In the genomic region with DNA sequence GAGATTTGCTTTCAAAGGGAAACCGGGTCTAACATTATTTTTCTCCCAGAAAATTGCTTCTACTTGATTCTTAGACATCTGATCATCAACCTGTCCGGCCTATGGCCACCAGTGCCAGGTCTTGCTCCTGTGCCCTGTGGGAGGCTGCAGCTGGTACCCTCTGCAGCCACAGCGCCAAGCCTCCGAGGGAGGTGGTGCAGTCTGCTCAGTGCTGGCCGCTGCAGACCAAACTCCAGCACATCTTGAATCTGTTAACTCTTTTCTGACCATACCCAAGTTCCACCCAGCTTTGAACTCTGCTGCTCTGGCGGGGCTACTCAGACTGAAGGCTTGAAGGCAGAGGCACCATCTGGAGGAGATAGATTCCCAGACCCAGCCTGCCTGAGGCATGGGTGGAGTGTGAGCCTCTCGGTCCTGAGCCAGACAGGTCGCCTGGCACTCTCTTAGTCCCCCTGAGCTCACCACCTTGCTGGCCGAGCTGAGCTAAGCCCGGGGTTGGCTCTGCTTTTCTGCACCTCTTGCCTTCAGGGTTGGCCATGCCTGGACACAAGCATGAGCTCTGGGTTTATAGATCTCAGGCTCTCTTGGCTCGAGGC, we compare ENCODE assay signal across 7 mouse cellular contexts. TPM values are rescaled to one million over a fixed set of nuclear protein-coding genes. Genes with fewer than 3 reads are reported as not detected.
A peak's percentile ranks its signal among the peaks of the same experiment; 100 is the strongest.
DNase-seq lines count a peak whose midpoint lies in the region; ATAC-seq and TF ChIP-seq lines count a peak whose summit lies in the region.

A gene (plus strand): TSS at position 275 of the 596 bp plus-strand sequence.

- H3K9me3 ChIP-seq in lung, postnatal 0 days (ENCODE audit: low read length), result no peaks in the 10 kb centered on the region
- H3K9me3 ChIP-seq in embryonic facial prominence, embryonic 10.5 days, result no peaks in the 10 kb centered on the region
- no peaks in the 10 kb centered on the region for H3K9me3 ChIP-seq in hindbrain, postnatal 0 days (ENCODE audit: low read length)
- H3K9me3 ChIP-seq in liver, embryonic 14.5 days (ENCODE audit: control insufficient read depth, low read length), result no peaks in the 10 kb centered on the region

- no peak for TF ChIP-seq EP300 in lung, postnatal 0 days (IDR thresholded peaks at IDR 0.05)
- TF ChIP-seq EP300 in liver, embryonic 14.5 days (IDR thresholded peaks at IDR 0.05; ENCODE audit: low read depth), result no peak

- DNase-seq in lung, postnatal 0 days (ENCODE audit: low spot score), result no peak
- DNase-seq in lung, postnatal 36 days, result no peak
- peak; percentile 63 for DNase-seq in embryonic facial prominence, embryonic 10.5 days (ENCODE audit: low spot score)
- DNase-seq in hindbrain, postnatal 0 days (ENCODE audit: low spot score), result no peak
- no peak for DNase-seq in liver, embryonic 14.5 days (ENCODE audit: low read depth in 3 of 3, low spot score in 3 of 3)
- DNase-seq in spleen, adult 12 weeks (ENCODE audit: low spot score), result no peak
- no peak for DNase-seq in urinary bladder, postnatal 36 days (ENCODE audit: low spot score in 2 of 2)

- H3K36me3 ChIP-seq in lung, postnatal 0 days (ENCODE audit: insufficient read depth, low read length), result no peaks in the 10 kb centered on the region
- peaks cover 9% of the 10 kb centered on the region; the same call in 1 of the 2 replicates for H3K36me3 ChIP-seq in embryonic facial prominence, embryonic 10.5 days (replicated peaks)
- no peaks in the 10 kb centered on the region for H3K36me3 ChIP-seq in hindbrain, postnatal 0 days (ENCODE audit: insufficient read depth, low read length)
- H3K36me3 ChIP-seq in liver, embryonic 14.5 days (replicated peaks; ENCODE audit: control insufficient read depth, insufficient read depth, low read depth), result no peaks in the 10 kb centered on the region

- H3K4me3 ChIP-seq in lung, postnatal 0 days (ENCODE audit: low read depth, low read length), result no peak within 1 kb of the TSS
- H3K4me3 ChIP-seq in embryonic facial prominence, embryonic 10.5 days, result no peak within 1 kb of the TSS
- peak within 1 kb of the TSS; percentile 16 for H3K4me3 ChIP-seq in hindbrain, postnatal 0 days (ENCODE audit: low read length)
- H3K4me3 ChIP-seq in liver, embryonic 14.5 days (ENCODE audit: insufficient read depth in 1 of 2, low read depth in 2 of 2, low read length in 2 of 2), result no peak within 1 kb of the TSS

- 0 out of 2 replicates have a peak within 1 kb of the TSS, but pooled peaks have one; percentile 5 for H3K4me2 ChIP-seq in lung, postnatal 0 days (replicated peaks; ENCODE audit: low read depth, low read length)
- peak within 1 kb of the TSS; percentile 28 for H3K4me2 ChIP-seq in hindbrain, postnatal 0 days (ENCODE audit: low read depth, low read length)
- no peak within 1 kb of the TSS for H3K4me2 ChIP-seq in liver, embryonic 14.5 days (ENCODE audit: low read depth)

- 16% methylated on average over 11 of the region's 11 CpGs for WGBS in lung, postnatal 0 days
- 4% methylated on average over 11 of the region's 11 CpGs for whole genome bisulfite sequencing in embryonic facial prominence, embryonic 10.5 days
- WGBS in hindbrain, postnatal 0 days, result 17% methylated on average over 11 of the region's 11 CpGs
- 8% methylated on average over 11 of the region's 11 CpGs for WGBS in liver, embryonic 14.5 days (ENCODE audit: insufficient replicate concordance)

- ATAC-seq in lung, postnatal 0 days, result no peak
- peak; percentile 54; the same call in 1 of the 2 replicates for ATAC-seq in hindbrain, postnatal 0 days
- ATAC-seq in liver, embryonic 14.5 days (ENCODE audit: insufficient read depth), result 0 out of 2 replicates have a peak, but pooled peaks have one; percentile 31

- no peak within 1 kb of the TSS for H3K9ac ChIP-seq in lung, postnatal 0 days (replicated peaks; ENCODE audit: low read depth)
- no peak within 1 kb of the TSS for H3K9ac ChIP-seq in hindbrain, postnatal 0 days (replicated peaks; ENCODE audit: low read length)
- H3K9ac ChIP-seq in liver, embryonic 14.5 days (replicated peaks), result no peak within 1 kb of the TSS

- H3K27me3 ChIP-seq in lung, postnatal 0 days (replicated peaks; ENCODE audit: insufficient read depth, low read length), result peaks cover 31% of the 10 kb centered on the region
- peaks cover 72% of the 10 kb centered on the region for H3K27me3 ChIP-seq in embryonic facial prominence, embryonic 10.5 days (replicated peaks; ENCODE audit: low read depth, poor library complexity, severe bottlenecking)
- peaks cover 35% of the 10 kb centered on the region for H3K27me3 ChIP-seq in hindbrain, postnatal 0 days (ENCODE audit: insufficient read depth, low read length)
- H3K27me3 ChIP-seq in liver, embryonic 14.5 days (ENCODE audit: control insufficient read depth, insufficient read depth, low read length), result peaks cover 58% of the 10 kb centered on the region

- 0 out of 2 replicates have a peak, but pooled peaks cover 4% of the 10 kb centered on the region for H3K4me1 ChIP-seq in lung, postnatal 0 days (ENCODE audit: insufficient read depth, low read depth, low read length)
- H3K4me1 ChIP-seq in embryonic facial prominence, embryonic 10.5 days, result peaks cover 25% of the 10 kb centered on the region
- H3K4me1 ChIP-seq in hindbrain, postnatal 0 days (ENCODE audit: insufficient read depth, low read length), result no peaks in the 10 kb centered on the region
- no peaks in the 10 kb centered on the region for H3K4me1 ChIP-seq in liver, embryonic 14.5 days (replicated peaks; ENCODE audit: control insufficient read depth in 2 of 2, insufficient read depth in 2 of 2, low read length in 1 of 2)

- H3K27ac ChIP-seq in lung, postnatal 0 days (ENCODE audit: low read length), result no peak within 1 kb of the TSS
- no peak within 1 kb of the TSS for H3K27ac ChIP-seq in embryonic facial prominence, embryonic 10.5 days (replicated peaks)
- H3K27ac ChIP-seq in hindbrain, postnatal 0 days, result no peak within 1 kb of the TSS
- no peak within 1 kb of the TSS for H3K27ac ChIP-seq in liver, embryonic 14.5 days

- TF ChIP-seq CTCF in lung, postnatal 0 days (IDR thresholded peaks at IDR 0.05), result no peak
- no peak for TF ChIP-seq CTCF in hindbrain, postnatal 0 days (IDR thresholded peaks at IDR 0.05; ENCODE audit: low read depth)
- no peak for TF ChIP-seq CTCF in liver, embryonic 14.5 days (IDR thresholded peaks at IDR 0.05; ENCODE audit: low read depth)

RNA-seq across cellular contexts. Expression of the gene that starts here (rescaled TPM):
- polyA plus RNA-seq in lung, postnatal 0 days (2015; fragmentation: Nextera tagmentation; extraction: Ambion mirVana), result 0.02 TPM in 1 of 2 replicates, not detected in the other
- polyA plus RNA-seq in embryonic facial prominence, embryonic 10.5 days (2016; fragmentation: Nextera tagmentation; extraction: Ambion mirVana), result 0.13 and 0.30 TPM in 2 replicates
- total RNA-seq in hindbrain, postnatal 0 days (2014; rRNA removed), result 0.58 and 1.1 TPM in 2 replicates
- 0.48 and 0.50 TPM in 2 replicates for polyA plus RNA-seq in hindbrain, postnatal 0 days (2015; fragmentation: Nextera tagmentation; extraction: Ambion mirVana)
- polyA plus RNA-seq in liver, embryonic 14.5 days (2012; rRNA removed), result 0.02 and 0.09 TPM in 2 replicates
- not detected in 2 replicates for polyA plus RNA-seq in liver, embryonic 14.5 days (2014; fragmentation: Nextera tagmentation; extraction: Ambion mirVana)

Comparison
In these comparisons a context has a peak if more than half of its experiments do, and no peak if none do; other contexts are left out.
1. Peak in DNase-seq in embryonic facial prominence, embryonic 10.5 days; RNA of the gene not detected or under 1 TPM.
2. Peak in ATAC-seq in liver, embryonic 14.5 days; RNA of the gene not detected or under 1 TPM.